Mouse (Mus musculus): ENCODE measurements around the gene Adrm1.

- no peak for TF ChIP-seq CTCF (IDR thresholded peaks at IDR 0.05; ENCODE audit: control insufficient read depth, insufficient read depth, low read length)
- TF ChIP-seq POLR2A (IDR thresholded peaks at IDR 0.05; ENCODE audit: borderline replicate concordance, control insufficient read depth, low read depth, low read length), result no peak
Observed at GRCm38 (mm10) chr2:180218241-180218640, 47.0 kb downstream of the Adrm1 start.
